Mouse (Mus musculus) heart, embryonic 16.5 days (tissue): ENCODE results near the gene Plekhm2. TPM values are rescaled to one million over a fixed set of nuclear protein-coding genes. Genes with fewer than 3 reads are reported as not detected.

ENCODE experiments used
- ATAC-seq: fragments of 200-750 bp; cut with Nextera tagmentation; replicated peaks from 2 replicates; pipeline ENCODE4 v1.8.0; 2017; ENCODE audit warnings: moderate number of reproducible peaks; ENCODE audit not compliant: insufficient read depth, low FRiP score; ENCODE audit errors: extremely low read depth
- H3K27ac ChIP-seq: fragments of 300-500 bp; sonication (generic); 2 replicates; pipeline ENCODE4 v1.5.1; 2014; ENCODE audit warnings: mild to moderate bottlenecking, low read length, control low read depth, moderate library complexity
- H3K27me3 ChIP-seq: fragments of 300-500 bp; sonication (generic); 2 replicates; pipeline ENCODE4 v1.6.1; 2014; ENCODE audit warnings: low read length, mixed read lengths; ENCODE audit not compliant: control insufficient read depth, insufficient read depth
- H3K36me3 ChIP-seq: fragments of 300-500 bp; sonication (generic); 2 replicates; pipeline ENCODE4 v1.6.1; 2014; ENCODE audit not compliant: control insufficient read depth, insufficient read depth
- H3K4me1 ChIP-seq: fragments of 300-500 bp; sonication (generic); 2 replicates; pipeline ENCODE4 v1.6.1; 2014; ENCODE audit warnings: low read length, mixed read lengths; ENCODE audit not compliant: control insufficient read depth, insufficient read depth
- H3K4me2 ChIP-seq: fragments of 300-500 bp; sonication (generic); 2 replicates; pipeline ENCODE4 v1.6.1; 2014; ENCODE audit warnings: low read depth, mild to moderate bottlenecking, control low read depth, low read length
- H3K4me3 ChIP-seq: fragments of 300-500 bp; sonication (generic); 2 replicates; pipeline ENCODE4 v1.5.1; 2014; ENCODE audit warnings: mild to moderate bottlenecking, control low read depth, low read length
- H3K9ac ChIP-seq: fragments of 300-500 bp; sonication (generic); 2 replicates; pipeline ENCODE4 v1.6.1; 2014; ENCODE audit warnings: low read length, control low read depth
- H3K9me3 ChIP-seq: fragments of 300-500 bp; sonication (generic); replicated peaks from 2 replicates; pipeline ENCODE4 v1.6.1; 2016; ENCODE audit warnings: low read length; ENCODE audit not compliant: control insufficient read depth
- WGBS: fragments of 180-500 bp; shearing (Covaris S2); extraction: QIAGEN DNeasy Blood & Tissue Kit; methylation state at CpG from one replicate; pipeline ENCODE4 v1.1.7; 2014; 5-methylcytosine and 5-hydroxymethylcytosine counted together
- polyA plus RNA-seq: library from polyadenylated mRNA; unstranded; fragments of >200 nt; fragmentation: Nextera tagmentation; extraction: Ambion mirVana; gene quantifications from 2 replicates; pipeline ENCODE4 v1.2.1, GENCODE M21; 2015

The Plekhm2 gene
- polyA plus RNA-seq, 1 experiment from 2014 or later: 4.9 TPM

DNA sequence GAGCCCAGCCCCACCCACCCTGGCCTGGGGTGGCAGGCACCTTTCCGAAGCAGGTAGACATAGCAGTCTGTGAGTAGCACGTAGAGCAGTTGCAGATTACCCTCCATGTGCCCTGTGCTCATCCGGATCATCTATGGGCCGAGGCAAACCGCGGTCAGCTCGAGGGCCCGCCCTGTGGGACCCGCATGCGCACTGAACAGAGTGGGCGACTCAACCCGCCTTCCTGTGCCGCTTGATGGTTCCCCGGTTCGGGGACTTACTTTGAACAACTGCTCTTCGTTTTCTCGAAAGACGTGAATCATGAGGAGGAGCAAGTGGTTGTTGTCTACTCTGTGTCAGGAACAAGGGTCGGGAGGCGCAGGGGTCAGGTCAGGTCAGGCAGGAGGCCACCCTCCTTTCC is 33.4 kb downstream of the Plekhm2 start:
- peaks cover 68% of the 10 kb centered on the region for H3K36me3 ChIP-seq
- H3K27me3 ChIP-seq: no peaks in the 10 kb centered on the region
- WGBS: 94% methylated on average over 20 of the region's 20 CpGs
- no peak overlapping the region for H3K4me3 ChIP-seq
- no peak overlapping the region for H3K27ac ChIP-seq
- no peak overlapping the region for H3K9ac ChIP-seq
- H3K4me2 ChIP-seq: no peak overlapping the region
- ATAC-seq: no peak
- H3K4me1 ChIP-seq: peaks cover 5% of the 10 kb centered on the region; the same call in 1 of the 2 replicates
- H3K9me3 ChIP-seq: 0 out of 2 replicates have a peak, but pooled peaks cover 2% of the 10 kb centered on the region

- H3K4me1 ChIP-seq: peaks cover 9% of the 10 kb centered on the region; the same call in 1 of the 2 replicates
- H3K9me3 ChIP-seq: 0 out of 2 replicates have a peak, but pooled peaks cover 2% of the 10 kb centered on the region
- no peak overlapping the region for H3K4me2 ChIP-seq
- H3K4me3 ChIP-seq: no peak overlapping the region
- no peaks in the 10 kb centered on the region for H3K27me3 ChIP-seq
- WGBS: 93% methylated on average over 11 of the region's 11 CpGs
- H3K27ac ChIP-seq: no peak overlapping the region
- H3K9ac ChIP-seq: no peak overlapping the region
- H3K36me3 ChIP-seq: peaks cover 69% of the 10 kb centered on the region
- no peak for ATAC-seq
Observed at GRCm38 (mm10) chr4:141630021-141630420, 34.7 kb downstream of the Plekhm2 start.

DNA sequence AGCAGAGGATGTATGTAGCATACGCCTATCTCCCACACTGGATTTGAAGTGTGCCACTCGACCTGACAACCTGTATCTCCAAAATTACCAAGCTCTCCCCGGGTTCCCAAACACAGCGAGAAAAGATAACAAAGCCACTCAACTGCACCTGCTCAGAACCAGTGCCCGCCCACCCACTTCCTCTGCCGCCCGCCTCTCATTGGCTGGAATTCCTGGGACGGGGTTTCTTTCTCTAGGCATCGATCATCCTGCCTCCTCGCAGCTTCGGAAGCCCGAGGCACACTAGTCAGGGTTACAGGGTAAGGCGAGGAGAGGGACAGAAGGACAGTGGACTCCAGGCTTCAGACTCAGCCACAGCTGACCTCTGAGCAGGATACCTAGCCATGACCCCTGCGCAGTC is 36.0 kb downstream of the Plekhm2 start:
- 75% methylated on average over 14 of the region's 14 CpGs for WGBS

GRCm38 (mm10) chr4:141627502-141627901 is 37.2 kb downstream of the Plekhm2 start:
- H3K9ac ChIP-seq: no peak overlapping the region
- WGBS: 65% methylated on average over 5 of the region's 5 CpGs
- H3K36me3 ChIP-seq: peaks cover 65% of the 10 kb centered on the region
- H3K9me3 ChIP-seq: 0 out of 2 replicates have a peak, but pooled peaks cover 2% of the 10 kb centered on the region
- H3K4me2 ChIP-seq: no peak overlapping the region
- peaks cover 20% of the 10 kb centered on the region for H3K4me1 ChIP-seq
- peak overlapping the region; percentile 18; the same call in 1 of the 2 replicates for H3K27ac ChIP-seq
- H3K27me3 ChIP-seq: no peaks in the 10 kb centered on the region
- no peak for ATAC-seq
- H3K4me3 ChIP-seq: no peak overlapping the region

More for the DNA sequence above, 36.0 kb downstream of the Plekhm2 start:
- Histone ChIP-seq H3K27ac (no peak overlapping the region), H3K9ac (no peak overlapping the region), H3K4me3 (no peak overlapping the region), H3K27me3 (no peaks in the 10 kb centered on the region), H3K9me3 (0 out of 2 replicates have a peak, but pooled peaks cover 2% of the 10 kb centered on the region), H3K4me2 (no peak overlapping the region), H3K4me1 (peaks cover 16% of the 10 kb centered on the region), H3K36me3 (peaks cover 65% of the 10 kb centered on the region)
- ATAC-seq: no peak

GRCm38 (mm10) chr4:141625774-141626550 is 38.7 kb downstream of the Plekhm2 start:
- no peaks in the 10 kb centered on the region for H3K27me3 ChIP-seq
- ATAC-seq: no peak
- WGBS: 90% methylated on average over 16 of the region's 16 CpGs
- no peak overlapping the region for H3K27ac ChIP-seq
- no peak overlapping the region for H3K4me3 ChIP-seq
- peaks cover 50% of the 10 kb centered on the region for H3K36me3 ChIP-seq
- no peaks in the 10 kb centered on the region for H3K9me3 ChIP-seq
- no peak overlapping the region for H3K4me2 ChIP-seq
- peaks cover 20% of the 10 kb centered on the region for H3K4me1 ChIP-seq
- no peak overlapping the region for H3K9ac ChIP-seq

- no peak overlapping the region for H3K9ac ChIP-seq
- no peaks in the 10 kb centered on the region for H3K9me3 ChIP-seq
- peaks cover 42% of the 10 kb centered on the region for H3K36me3 ChIP-seq
- H3K4me1 ChIP-seq: peaks cover 20% of the 10 kb centered on the region
- WGBS: 72% methylated on average over 19 of the region's 19 CpGs
- H3K4me2 ChIP-seq: no peak overlapping the region
- H3K27me3 ChIP-seq: no peaks in the 10 kb centered on the region
- no peak overlapping the region for H3K27ac ChIP-seq
- ATAC-seq: no peak
- no peak overlapping the region for H3K4me3 ChIP-seq
Observed at GRCm38 (mm10) chr4:141624983-141625773, 39.5 kb downstream of the Plekhm2 start.

DNA sequence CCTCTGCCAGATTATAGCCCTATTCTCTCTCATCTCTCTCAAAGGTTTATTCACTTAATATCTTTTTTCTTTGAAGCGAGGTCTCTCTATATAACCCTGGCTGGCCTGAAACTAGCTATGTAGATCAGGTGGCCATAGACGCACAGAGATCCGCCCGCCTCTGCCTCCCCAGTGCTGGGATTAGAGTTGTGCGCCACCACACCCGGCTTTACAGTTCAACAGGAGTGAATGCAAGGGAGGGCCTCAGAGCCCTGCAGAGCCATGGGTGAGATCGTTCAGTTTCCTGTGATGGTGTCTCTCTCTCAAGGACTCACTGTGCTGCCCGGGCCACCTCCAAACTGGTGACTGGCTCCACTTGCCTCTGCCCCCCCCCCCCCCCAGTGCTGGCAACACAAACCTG is 40.6 kb downstream of the Plekhm2 start:
- WGBS: 82% methylated on average over 8 of the region's 8 CpGs
- no peak for ATAC-seq
- H3K36me3 ChIP-seq: peaks cover 31% of the 10 kb centered on the region
- no peak overlapping the region for H3K9ac ChIP-seq
- H3K27me3 ChIP-seq: no peaks in the 10 kb centered on the region
- no peaks in the 10 kb centered on the region for H3K9me3 ChIP-seq
- no peak overlapping the region for H3K4me2 ChIP-seq
- H3K27ac ChIP-seq: peak overlapping the region; percentile 73
- peaks cover 20% of the 10 kb centered on the region for H3K4me1 ChIP-seq
- H3K4me3 ChIP-seq: no peak overlapping the region

- H3K9me3 ChIP-seq: no peaks in the 10 kb centered on the region
- peaks cover 22% of the 10 kb centered on the region for H3K4me1 ChIP-seq
- peak; percentile 80 for ATAC-seq
- 25% methylated on average over 1 of the region's 1 CpGs for WGBS
- H3K27me3 ChIP-seq: no peaks in the 10 kb centered on the region
- peaks cover 27% of the 10 kb centered on the region for H3K36me3 ChIP-seq
- H3K4me3 ChIP-seq: no peak within 1 kb of the TSS
- peak within 1 kb of the TSS; percentile 73 for H3K27ac ChIP-seq
- H3K9ac ChIP-seq: no peak within 1 kb of the TSS
- H3K4me2 ChIP-seq: no peak within 1 kb of the TSS
Observed at GRCm38 (mm10) chr4:141623666-141624065, 41.0 kb downstream of the Plekhm2 start, which contains the start of gene Slc25a34. Gene Slc25a34, minus strand, starts transcription at chr4:141623821.

DNA sequence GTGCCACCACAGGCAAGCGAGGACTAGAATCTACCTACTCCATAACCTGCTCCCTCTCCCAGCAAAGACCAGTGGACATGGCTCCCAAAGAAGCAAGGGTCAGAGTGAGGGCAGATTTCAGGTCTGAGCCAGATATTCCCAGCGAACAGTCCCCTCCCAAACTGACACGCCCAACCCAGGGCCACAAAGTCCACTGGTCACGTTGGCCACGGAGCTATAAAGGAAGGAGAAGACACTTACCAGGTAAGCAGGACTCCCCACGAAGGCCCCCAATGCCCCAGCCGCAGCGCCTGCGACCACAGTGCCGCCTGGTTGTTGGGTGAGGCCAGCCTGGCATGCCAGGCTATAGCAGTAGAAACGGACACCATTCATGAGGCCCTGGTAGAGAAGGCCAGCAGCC is 41.7 kb downstream of the Plekhm2 start:
- ATAC-seq: no peak
- H3K4me2 ChIP-seq: no peak overlapping the region
- H3K27me3 ChIP-seq: no peaks in the 10 kb centered on the region
- peaks cover 24% of the 10 kb centered on the region for H3K4me1 ChIP-seq
- WGBS: 88% methylated on average over 11 of the region's 11 CpGs
- H3K36me3 ChIP-seq: peaks cover 21% of the 10 kb centered on the region
- H3K4me3 ChIP-seq: no peak overlapping the region
- H3K9ac ChIP-seq: no peak overlapping the region
- no peaks in the 10 kb centered on the region for H3K9me3 ChIP-seq
- peak overlapping the region; percentile 64 for H3K27ac ChIP-seq
